Mouse (Mus musculus) heart, adult 2 months (tissue): ENCODE measurements around the gene Fgfr2.
A peak's percentile ranks its signal among the peaks of the same experiment; 100 is the strongest.

Experiments
- CTCF ChIP-seq: fragments of 200-600 bp; IDR thresholded peaks from 2 replicates; pipeline ENCODE4 v1.8.1; 2022; ENCODE audit warnings: antibody characterized with exemption, mild to moderate bottlenecking, moderate library complexity
- EP300 ChIP-seq: fragments of 200-500 bp; IDR thresholded peaks from 2 replicates; pipeline ENCODE4 v1.6.1; 2011; ENCODE audit warnings: low read depth, low read length, control low read depth; ENCODE audit not compliant: insufficient read depth
- POLR2A ChIP-seq: fragments of 200-500 bp; IDR thresholded peaks from 2 replicates; pipeline ENCODE4 v1.6.1; 2011; ENCODE audit warnings: mild to moderate bottlenecking, low read depth, low read length, control low read depth; ENCODE audit not compliant: insufficient read depth

DNA sequence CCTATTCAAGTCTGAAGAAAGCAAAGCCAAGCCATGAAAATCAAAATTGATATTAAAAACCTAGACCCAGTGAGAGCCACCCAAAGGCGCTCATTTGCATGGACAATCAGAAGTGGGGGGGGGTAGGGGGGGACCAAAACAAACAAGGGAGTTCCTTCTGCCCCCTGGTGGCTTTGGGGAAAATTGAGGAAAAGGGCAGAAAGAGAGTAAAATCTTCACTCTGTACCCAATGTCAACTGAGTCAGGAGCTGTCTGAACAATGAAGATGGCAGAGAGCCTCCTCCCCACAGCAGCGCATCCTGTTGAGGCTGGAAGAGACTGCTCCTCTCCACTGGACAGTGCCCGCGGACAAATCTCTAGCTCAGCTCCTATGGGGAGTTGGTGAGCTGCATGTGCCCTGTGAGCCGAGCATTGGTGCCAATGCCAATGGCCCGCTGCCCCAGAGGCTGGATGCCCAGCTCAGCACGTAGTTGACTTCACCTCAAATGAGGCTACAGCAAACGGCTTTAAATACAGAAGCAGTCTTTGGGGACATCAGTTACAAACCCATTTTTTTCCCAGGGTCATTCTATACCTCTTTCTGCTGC lies 2742.3 kb downstream of the Fgfr2 start:
- peak; percentile 52 for TF ChIP-seq CTCF
- TF ChIP-seq POLR2A, result no peak
- TF ChIP-seq EP300, result no peak
